16 mouse cellular contexts compared by ENCODE assay signal in genomic region chr13:14033309-14034072, GRCm38 (mm10). TPM values are rescaled to one million over a fixed set of nuclear protein-coding genes. Genes with fewer than 3 reads are reported as not detected.
DNase-seq lines count a peak whose midpoint lies in the region; ATAC-seq and TF ChIP-seq lines count a peak whose summit lies in the region.
"Had no signal": no experiment of that assay in that cellular context is flagged by ENCODE, and none has a peak within 500 bp of the region (broad histone marks: within the 10 kb centered on the region; RNA-seq: fewer than 3 reads in every experiment).

No protein-coding gene starts in this region.

- DNase-seq in heart, adult 11 months: no peak
- no peak for DNase-seq in G1E (ENCODE audit: low spot score)
- no peak for DNase-seq in left cerebral cortex, postnatal 14 days (ENCODE audit: low spot score in 2 of 2)
- DNase-seq in cerebellum, adult 18-20 months: no peak
- DNase-seq in embryo, embryonic 10.5 days (ENCODE audit: low spot score): no peak
- DNase-seq: cerebellum, postnatal 14 days; kidney, adult 18-20 months; kidney, postnatal 36 days; layer of hippocampus, postnatal 36 days; right cerebral cortex, postnatal 25 days had no signal

- H3K9ac ChIP-seq in heart, embryonic 12.5 days: no peak overlapping the region
- H3K9ac ChIP-seq: limb, embryonic 12.5 days; midbrain, embryonic 15.5 days had no signal

- no peak overlapping the region for H3K4me3 ChIP-seq in heart, embryonic 12.5 days
- no peak overlapping the region for H3K4me3 ChIP-seq in G1E (ENCODE audit: low read depth, low read length)
- H3K4me3 ChIP-seq: hindbrain, embryonic 10.5 days; limb, embryonic 12.5 days; midbrain, embryonic 15.5 days had no signal

- 76% methylated on average over 5 of the region's 5 CpGs for WGBS in heart, embryonic 12.5 days

- H3K9me3 ChIP-seq in heart, embryonic 12.5 days (replicated peaks): no peaks in the 10 kb centered on the region
- no peaks in the 10 kb centered on the region for H3K9me3 ChIP-seq in G1E (replicated peaks)
- H3K9me3 ChIP-seq: hindbrain, embryonic 10.5 days; limb, embryonic 12.5 days; midbrain, embryonic 15.5 days had no signal

- peak; percentile 56 for ATAC-seq in heart, embryonic 12.5 days (ENCODE audit: insufficient number of reproducible peaks, low FRiP score)
- peak; percentile 81 for ATAC-seq in G1E (ENCODE audit: extremely low read depth, insufficient number of reproducible peaks, low FRiP score, poor library complexity, severe bottlenecking)
- peak; percentile 57 for ATAC-seq in erythroid progenitor cell, adult 5-6 weeks (replicated peaks; ENCODE audit: low FRiP score, poor library complexity, severe bottlenecking)
- ATAC-seq in megakaryocyte progenitor cell, adult 5-6 weeks (replicated peaks; ENCODE audit: poor library complexity): peak; percentile 76
- ATAC-seq: midbrain, embryonic 15.5 days had no signal

- intact Hi-C loops in left cerebral cortex, postnatal 14 days (cut with DNase I): no loop called here

- no peak overlapping the region for H3K4me2 ChIP-seq in heart, embryonic 12.5 days
- H3K4me2 ChIP-seq: limb, embryonic 12.5 days; midbrain, embryonic 15.5 days had no signal

- no peak for TF ChIP-seq CTCF in G1E (IDR thresholded peaks at IDR 0.05; ENCODE audit: low read depth, low read length)

- no peaks in the 10 kb centered on the region for H3K27me3 ChIP-seq in heart, embryonic 12.5 days (replicated peaks)
- no peaks in the 10 kb centered on the region for H3K27me3 ChIP-seq in G1E (ENCODE audit: insufficient read depth, low read length)
- H3K27me3 ChIP-seq: limb, embryonic 12.5 days; midbrain, embryonic 15.5 days had no signal

- H3K36me3 ChIP-seq in heart, embryonic 12.5 days: peaks cover 9% of the 10 kb centered on the region
- H3K36me3 ChIP-seq in G1E (replicated peaks): peaks cover 35% of the 10 kb centered on the region

- peak overlapping the region; percentile 48 for H3K27ac ChIP-seq in heart, embryonic 12.5 days (ENCODE audit: poor library complexity, severe bottlenecking)
- H3K27ac ChIP-seq: hindbrain, embryonic 10.5 days; limb, embryonic 12.5 days; midbrain, embryonic 15.5 days had no signal

- H3K4me1 ChIP-seq in heart, embryonic 12.5 days (replicated peaks): peaks cover 4% of the 10 kb centered on the region
- H3K4me1 ChIP-seq in G1E (ENCODE audit: insufficient read depth, low read depth, low read length): peaks cover 57% of the 10 kb centered on the region

RNA-seq across cellular contexts. Expression of gene Tbce, which starts 5.9 kb away (rescaled TPM):
- polyA plus RNA-seq in heart, embryonic 12.5 days (2016; fragmentation: Nextera tagmentation; extraction: Ambion mirVana): 38.1 and 39.9 TPM in 2 replicates
- 33.2 and 56.1 TPM in 2 replicates for total RNA-seq in G1E (2014; fragmentation: Nextera tagmentation)
- total RNA-seq in G1E (2017): 71.0 and 88.8 TPM in 2 replicates
- polyA plus RNA-seq in G1E (2012): 1.6 and 2.6 TPM in 2 replicates
- total RNA-seq in erythroid progenitor cell, adult 5-6 weeks (2015; ENCODE audit: low replicate concordance): 128 and 172 TPM in 2 replicates
- 108 and 143 TPM in 2 replicates for total RNA-seq in erythroid progenitor cell, adult 5-6 weeks (2017; ENCODE audit: low replicate concordance)
- 52.5 and 69.6 TPM in 2 replicates for total RNA-seq in megakaryocyte progenitor cell, adult 5-6 weeks (2015)
- 39.9 and 55.8 TPM in 2 replicates for total RNA-seq in megakaryocyte progenitor cell, adult 5-6 weeks (2017)
- total RNA-seq in left cerebral cortex, postnatal 14 days (2021): 10 to 100 TPM; 60.1 to 66.9 TPM

RNA-seq across cellular contexts. Expression of gene Arid4b, which starts 29.5 kb away (rescaled TPM):
- polyA plus RNA-seq in heart, embryonic 12.5 days (2016; fragmentation: Nextera tagmentation; extraction: Ambion mirVana): 46.9 and 50.0 TPM in 2 replicates
- total RNA-seq in G1E (2014; fragmentation: Nextera tagmentation) (57.3 and 61.4 TPM in 2 replicates), G1E (2017) (38.2 and 51.2 TPM in 2 replicates)
- 7.6 and 7.7 TPM in 2 replicates for polyA plus RNA-seq in G1E (2012)
- 37.5 and 46.1 TPM in 2 replicates for total RNA-seq in erythroid progenitor cell, adult 5-6 weeks (2015; ENCODE audit: low replicate concordance)
- total RNA-seq in erythroid progenitor cell, adult 5-6 weeks (2017; ENCODE audit: low replicate concordance): 54.0 and 65.6 TPM in 2 replicates
- 21.2 and 24.5 TPM in 2 replicates for total RNA-seq in megakaryocyte progenitor cell, adult 5-6 weeks (2015)
- 23.5 and 34.4 TPM in 2 replicates for total RNA-seq in megakaryocyte progenitor cell, adult 5-6 weeks (2017)
- 10 to 100 TPM; 38.7 to 43.4 TPM for total RNA-seq in left cerebral cortex, postnatal 14 days (2021)

RNA-seq across cellular contexts. Expression of gene Ggps1, which starts 29.8 kb away (rescaled TPM):
- 47.8 and 49.1 TPM in 2 replicates for polyA plus RNA-seq in heart, embryonic 12.5 days (2016; fragmentation: Nextera tagmentation; extraction: Ambion mirVana)
- total RNA-seq in G1E (2014; fragmentation: Nextera tagmentation): 54.9 and 60.4 TPM in 2 replicates
- total RNA-seq in G1E (2017): 44.9 and 46.3 TPM in 2 replicates
- 2.1 and 2.5 TPM in 2 replicates for polyA plus RNA-seq in G1E (2012)
- total RNA-seq in erythroid progenitor cell, adult 5-6 weeks (2015; ENCODE audit: low replicate concordance): 17.7 and 23.5 TPM in 2 replicates
- total RNA-seq in erythroid progenitor cell, adult 5-6 weeks (2017; ENCODE audit: low replicate concordance): 12.3 and 13.9 TPM in 2 replicates
- total RNA-seq in megakaryocyte progenitor cell, adult 5-6 weeks (2015): 19.4 and 21.6 TPM in 2 replicates
- total RNA-seq in megakaryocyte progenitor cell, adult 5-6 weeks (2017): 25.1 and 29.2 TPM in 2 replicates
- 10 to 100 TPM; 48.3 to 54.1 TPM for total RNA-seq in left cerebral cortex, postnatal 14 days (2021)
